Mouse (Mus musculus) spleen, postnatal 14 days (tissue): ENCODE data around the gene Vps35l.

ENCODE experiments used
- DNase-seq, 2 experiments: peaks; one replicate each; pipeline ENCODE4 v3.0.0; 2021 to 2022; ENCODE audit warnings: low spot score in 2 of 2

Gene Vps35l

DNA sequence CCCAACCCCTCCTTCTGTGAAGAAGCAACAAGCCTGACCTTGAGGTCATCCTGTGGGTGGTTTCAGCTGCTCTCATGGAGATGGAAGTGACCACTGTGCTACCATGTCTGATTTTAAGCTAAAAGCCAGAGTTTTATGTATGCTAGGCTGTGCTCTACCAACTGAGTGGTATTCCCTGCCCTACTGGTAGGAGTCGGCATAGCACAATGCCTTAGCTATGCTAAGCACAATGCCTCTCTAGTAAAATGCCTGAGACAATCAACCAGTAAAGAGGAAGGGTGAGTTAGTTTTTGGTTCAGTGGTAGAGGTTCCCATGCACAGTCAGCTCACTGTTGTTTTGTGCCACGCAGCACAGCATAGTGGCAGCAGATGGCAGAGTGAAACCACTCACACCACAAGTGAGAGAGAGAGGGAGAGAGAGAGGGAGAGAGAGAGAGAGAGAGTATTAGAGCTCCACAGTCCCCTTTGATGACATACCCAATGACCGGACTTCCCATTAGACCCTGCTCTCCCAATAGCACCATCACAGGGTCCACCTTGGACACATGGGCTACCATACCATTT is 139.5 kb downstream of the Vps35l start:
- DNase-seq, result no peak

DNA sequence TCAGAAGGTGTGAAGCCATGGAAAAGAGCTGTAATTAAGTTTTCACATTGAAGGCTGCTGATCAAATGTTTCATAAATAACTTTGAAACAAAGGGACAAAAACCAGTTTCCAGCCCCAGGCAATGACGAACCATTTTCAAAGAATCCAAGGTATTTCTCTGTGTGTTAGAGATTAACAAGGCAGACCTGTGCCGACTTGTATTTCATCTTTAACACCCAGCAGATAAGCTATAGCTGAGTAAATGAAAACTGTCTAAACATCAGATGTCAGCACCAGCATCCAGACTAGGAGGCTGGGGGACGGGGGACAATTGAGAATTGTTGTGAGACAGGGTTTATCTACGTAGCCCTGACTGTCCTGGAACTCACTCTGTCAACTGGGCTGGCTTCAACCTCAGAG is 143.9 kb downstream of the Vps35l start:
- DNase-seq, result no peak

DNA sequence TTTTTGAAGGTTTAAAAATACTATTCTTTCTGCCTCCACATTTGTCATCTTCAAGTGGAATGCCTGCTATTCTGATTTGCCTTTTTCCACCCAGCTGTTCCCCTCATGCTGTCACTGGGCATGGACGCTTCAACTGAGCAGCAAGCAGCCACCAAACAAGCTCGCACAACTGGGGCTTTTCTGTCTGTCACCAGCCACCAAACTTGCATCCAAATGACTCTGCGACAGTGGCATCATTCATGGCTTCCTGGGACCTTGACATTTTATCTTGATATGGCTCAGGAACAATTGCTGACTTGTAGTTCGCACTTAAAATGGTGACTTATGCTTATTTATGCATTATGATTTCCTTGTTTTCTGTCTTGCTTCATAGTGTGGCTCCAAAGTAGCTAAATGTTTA is 144.9 kb downstream of the Vps35l start:
- no peak for DNase-seq

DNA sequence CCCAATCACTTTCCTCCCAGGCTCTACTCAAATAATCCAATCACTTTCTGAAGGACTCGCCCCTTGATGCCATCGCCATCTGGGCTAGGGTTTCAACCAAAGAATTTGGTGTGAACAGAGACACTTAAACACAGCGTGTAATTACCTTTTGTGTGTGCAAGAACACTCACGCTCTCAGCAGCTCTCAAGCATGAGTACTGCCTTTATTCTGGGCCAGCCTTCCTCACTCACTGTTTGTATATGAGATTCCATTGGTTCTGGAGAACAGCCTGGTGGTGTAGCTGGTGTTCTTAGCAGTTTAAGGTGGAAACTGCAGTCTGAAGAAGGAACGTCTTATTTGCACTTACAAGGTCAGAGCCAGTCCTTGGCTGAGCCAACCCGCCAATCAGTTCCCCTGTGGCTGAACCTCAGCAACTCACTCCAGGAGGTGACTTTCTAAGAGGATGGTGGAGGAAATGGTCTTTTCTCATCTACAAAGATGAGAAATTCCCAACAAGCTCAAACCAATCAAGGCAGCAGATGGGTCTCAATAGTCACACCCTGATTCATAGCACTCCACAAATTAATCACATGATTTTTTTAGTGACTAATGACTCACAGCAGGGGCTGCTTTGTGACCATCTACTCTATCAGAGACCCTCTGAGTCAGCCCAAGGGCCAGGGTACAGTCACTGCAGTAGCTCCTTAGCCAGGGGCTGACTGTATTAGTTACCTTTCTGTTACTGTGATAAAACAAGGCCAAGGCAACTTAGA is 147.5 kb downstream of the Vps35l start:
- DNase-seq, result no peak

DNA sequence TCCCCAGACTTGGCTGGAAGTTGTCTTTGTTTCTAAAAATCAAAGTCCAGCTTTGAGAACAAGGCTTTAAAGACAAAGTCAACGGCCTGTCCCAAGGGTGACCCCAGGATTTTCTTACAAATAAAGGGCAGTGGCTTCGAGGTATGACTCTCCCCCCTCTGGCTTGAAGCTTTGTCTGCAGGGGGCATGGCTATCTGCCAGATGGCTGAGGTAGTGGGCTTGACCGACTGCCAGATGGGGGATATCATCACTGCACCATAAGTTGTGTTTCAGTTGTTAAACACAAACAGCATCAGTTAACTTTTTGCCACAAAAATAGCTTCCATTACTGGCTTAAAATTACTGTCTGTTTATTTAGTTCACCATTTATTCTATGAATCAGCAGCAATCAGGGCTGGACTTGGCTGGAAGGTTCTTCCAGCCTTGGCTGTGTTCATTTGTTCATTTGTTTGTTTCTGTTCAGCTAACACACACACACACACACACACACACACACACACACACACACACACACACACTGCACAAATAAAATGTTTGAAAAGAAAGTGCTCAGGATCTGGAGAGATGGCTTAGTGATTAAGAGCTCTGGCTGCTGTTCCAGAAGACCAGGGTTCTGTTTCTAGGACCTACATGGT is 149.1 kb downstream of the Vps35l start:
- no peak for DNase-seq
